Mouse (Mus musculus) testis, postnatal 10 days (tissue): Measurements from ENCODE around the gene Commd6.
A peak's percentile ranks its signal among the peaks of the same experiment; 100 is the strongest.
"Not testable (repeated sequence)": the region's sequence is repeated elsewhere in the genome, so short reads cannot be mapped to it uniquely, and the experiment has no call there.

Experiments used
- DNase-seq: peaks from one replicate; pipeline ENCODE4 v3.0.0; 2021; ENCODE audit warnings: low spot score

The Commd6 gene

GRCm38 (mm10) chr14:101608519-101609368, 31.7 kb downstream of the Commd6 start, which contains the start of gene Tbc1d4:
Tbc1d4 (minus strand) TSS chr14:101609191.
- peak; percentile 87 for DNase-seq

GRCm38 (mm10) chr14:101607631-101608518, 32.6 kb downstream of the Commd6 start:
- peak; percentile 67 for DNase-seq

- no peak for DNase-seq
These were observed 34.6 kb downstream of the Commd6 start for GRCm38 (mm10) chr14:101605843-101606242.

- no peak for DNase-seq
These were observed 37.6 kb downstream of the Commd6 start for GRCm38 (mm10) chr14:101602851-101603250.

- no peak for DNase-seq
These were observed 43.3 kb downstream of the Commd6 start for GRCm38 (mm10) chr14:101597096-101597715.

- DNase-seq: no peak
These were observed 43.8 kb downstream of the Commd6 start for GRCm38 (mm10) chr14:101596691-101597090.

- no peak for DNase-seq
These were observed 45.0 kb downstream of the Commd6 start for GRCm38 (mm10) chr14:101595301-101596080.

- DNase-seq: no peak
These were observed 46.5 kb downstream of the Commd6 start for GRCm38 (mm10) chr14:101594001-101594400.

GRCm38 (mm10) chr14:101593340-101593739, 47.1 kb downstream of the Commd6 start:
- no peak for DNase-seq

- no peak for DNase-seq
These were observed 49.4 kb downstream of the Commd6 start for GRCm38 (mm10) chr14:101591101-101591500.

- DNase-seq: not testable (repeated sequence)
These were observed 52.1 kb downstream of the Commd6 start for GRCm38 (mm10) chr14:101588209-101588991.

GRCm38 (mm10) chr14:101587366-101588040, 53.0 kb downstream of the Commd6 start:
- DNase-seq: not testable (repeated sequence)

- no peak for DNase-seq
These were observed 54.4 kb downstream of the Commd6 start for GRCm38 (mm10) chr14:101586096-101586495.
